Mouse (Mus musculus): ENCODE measurements around the gene Daam1.

DNA sequence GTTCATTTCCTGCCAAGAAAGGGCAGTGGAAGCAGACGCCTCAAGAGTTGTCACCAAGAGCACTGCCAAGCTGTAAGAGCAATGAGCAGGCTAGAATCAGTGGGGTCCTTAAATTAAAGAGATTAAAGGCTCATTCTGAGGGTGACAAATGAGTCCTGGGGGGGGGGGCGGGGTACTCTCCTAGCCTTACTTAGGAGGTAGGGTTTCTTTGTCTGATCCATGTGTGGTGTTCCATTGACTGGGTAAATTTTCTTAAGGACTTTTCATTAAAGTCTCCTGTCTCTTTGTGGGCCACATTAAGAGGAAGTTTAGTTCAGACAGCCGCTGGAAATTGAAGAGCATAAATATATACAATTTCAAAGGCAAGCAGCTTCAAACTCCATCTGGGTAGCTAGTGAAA lies 138.1 kb downstream of the Daam1 start:
- no peak for TF ChIP-seq FLI1 (IDR thresholded peaks at IDR 0.05; ENCODE audit: low read length)
- TF ChIP-seq GATA1 (IDR thresholded peaks at IDR 0.05; ENCODE audit: borderline replicate concordance, low read length), result no peak
